Mouse (Mus musculus) neural tube, embryonic 11.5 days (tissue): ENCODE results near the gene Il17rc. TPM values are rescaled to one million over a fixed set of nuclear protein-coding genes. Genes with fewer than 3 reads are reported as not detected.
A peak's percentile ranks its signal among the peaks of the same experiment; 100 is the strongest.

Source experiments
- ATAC-seq: fragments of 200-750 bp; cut with Nextera tagmentation; 2 replicates; pipeline ENCODE4 v1.8.0; 2017; ENCODE audit warnings: moderate number of reproducible peaks, mild to moderate bottlenecking, moderate TSS enrichment, moderate library complexity; ENCODE audit not compliant: insufficient read depth, low FRiP score, low TSS enrichment
- DNase-seq: peaks from one replicate; pipeline ENCODE4 v3.0.0-alpha.2; 2015; ENCODE audit warnings: low spot score
- H3K27ac ChIP-seq: fragments of 300-500 bp; sonication (generic); 2 replicates; pipeline ENCODE4 v1.5.1; 2014; ENCODE audit warnings: low read depth, mild to moderate bottlenecking, low read length
- H3K27me3 ChIP-seq: fragments of 300-500 bp; sonication (generic); 2 replicates; pipeline ENCODE4 v1.6.1; 2014; ENCODE audit warnings: mild to moderate bottlenecking, low read length, mixed read lengths; ENCODE audit not compliant: control insufficient read depth, insufficient read depth
- H3K36me3 ChIP-seq: fragments of 300-500 bp; sonication (generic); 2 replicates; pipeline ENCODE4 v1.6.1; 2014; ENCODE audit warnings: mild to moderate bottlenecking, low read length, moderate library complexity, mixed read lengths; ENCODE audit not compliant: control insufficient read depth, insufficient read depth
- H3K4me1 ChIP-seq: fragments of 300-500 bp; sonication (generic); 2 replicates; pipeline ENCODE4 v1.6.1; 2014; ENCODE audit warnings: low read length, mixed read lengths; ENCODE audit not compliant: control insufficient read depth, insufficient read depth
- H3K4me2 ChIP-seq: fragments of 300-500 bp; sonication (generic); 2 replicates; pipeline ENCODE4 v1.6.1; 2014; ENCODE audit warnings: low read depth, mild to moderate bottlenecking, moderate library complexity
- H3K4me3 ChIP-seq: fragments of 300-500 bp; sonication (generic); 2 replicates; pipeline ENCODE4 v1.5.1; 2014; ENCODE audit warnings: low read depth, low read length
- H3K9ac ChIP-seq: fragments of 300-500 bp; sonication (generic); 2 replicates; pipeline ENCODE4 v1.6.1; 2014; ENCODE audit warnings: mild to moderate bottlenecking, low read length
- H3K9me3 ChIP-seq: fragments of 300-500 bp; sonication (generic); 2 replicates; pipeline ENCODE4 v1.6.1; 2016; ENCODE audit warnings: low read length; ENCODE audit not compliant: control insufficient read depth
- WGBS: fragments of 180-500 bp; shearing (Covaris S2); extraction: QIAGEN DNeasy Blood & Tissue Kit; methylation state at CpG from one replicate; pipeline ENCODE4 v1.1.7; 2014; 5-methylcytosine and 5-hydroxymethylcytosine counted together
- polyA plus RNA-seq: library from polyadenylated mRNA; unstranded; fragments of >200 nt; fragmentation: Nextera tagmentation; extraction: Ambion mirVana; gene quantifications from 2 replicates; pipeline ENCODE4 v1.2.1, GENCODE M21; 2014

Il17rc gene
- polyA plus RNA-seq: 3.2 and 3.4 TPM in 2 replicates

GRCm38 (mm10) chr6:113471297-113471936 lies at the start of gene Il17rc:
TSS of gene Il17rc (plus strand) at chr6:113471427.
- no peak for DNase-seq
- H3K9me3 ChIP-seq: no peaks in the 10 kb centered on the region
- no peak within 1 kb of the TSS; the same call in 1 of the 2 replicates for H3K9ac ChIP-seq
- ATAC-seq: no peak
- H3K27ac ChIP-seq: no peak within 1 kb of the TSS
- H3K4me3 ChIP-seq: no peak within 1 kb of the TSS
- H3K4me2 ChIP-seq: no peak within 1 kb of the TSS
- peaks cover 7% of the 10 kb centered on the region; the same call in 1 of the 2 replicates for H3K27me3 ChIP-seq
- H3K36me3 ChIP-seq: no peaks in the 10 kb centered on the region
- H3K4me1 ChIP-seq: peaks cover 5% of the 10 kb centered on the region
- WGBS: 29% methylated on average over 12 of the region's 12 CpGs

- no peaks in the 10 kb centered on the region for H3K27me3 ChIP-seq
- no peak for DNase-seq
Observed at GRCm38 (mm10) chr6:113423000-113423399, 48.2 kb upstream of the Il17rc start.

GRCm38 (mm10) chr6:113424187-113424586 lies 47.0 kb upstream of the Il17rc start:
- Histone ChIP-seq H3K36me3 (no peaks in the 10 kb centered on the region), H3K4me1 (no peaks in the 10 kb centered on the region), H3K27me3 (no peaks in the 10 kb centered on the region), H3K4me2 (no peak overlapping the region), H3K4me3 (no peak overlapping the region), H3K9me3 (no peaks in the 10 kb centered on the region), H3K9ac (no peak overlapping the region), H3K27ac (no peak overlapping the region)
- ATAC-seq: no peak
- no peak for DNase-seq
- WGBS: 85% methylated on average over 7 of the region's 7 CpGs

More at GRCm38 (mm10) chr6:113423000-113423399, 48.2 kb upstream of the Il17rc start:
- no peaks in the 10 kb centered on the region for H3K9me3 ChIP-seq
- H3K27ac ChIP-seq: no peak overlapping the region
- H3K4me3 ChIP-seq: no peak overlapping the region
- WGBS: 84% methylated on average over 4 of the region's 4 CpGs
- no peaks in the 10 kb centered on the region for H3K36me3 ChIP-seq
- peaks cover 6% of the 10 kb centered on the region; the same call in 1 of the 2 replicates for H3K4me1 ChIP-seq
- no peak overlapping the region for H3K9ac ChIP-seq
- no peak overlapping the region for H3K4me2 ChIP-seq
- no peak for ATAC-seq

- Histone ChIP-seq H3K9me3 (no peaks in the 10 kb centered on the region), H3K4me2 (no peak overlapping the region), H3K36me3 (no peaks in the 10 kb centered on the region), H3K4me1 (no peaks in the 10 kb centered on the region), H3K4me3 (no peak overlapping the region), H3K27ac (no peak overlapping the region), H3K27me3 (no peaks in the 10 kb centered on the region), H3K9ac (no peak overlapping the region)
- DNase-seq (no peak), ATAC-seq (no peak)
- WGBS: 91% methylated on average over 4 of the region's 4 CpGs
Observed at GRCm38 (mm10) chr6:113426696-113427095, 44.5 kb upstream of the Il17rc start.

GRCm38 (mm10) chr6:113427397-113427796 lies 43.8 kb upstream of the Il17rc start:
- Histone ChIP-seq H3K27me3 (no peaks in the 10 kb centered on the region), H3K9ac (no peak overlapping the region), H3K9me3 (no peaks in the 10 kb centered on the region), H3K4me3 (no peak overlapping the region), H3K27ac (no peak overlapping the region), H3K36me3 (no peaks in the 10 kb centered on the region), H3K4me2 (no peak overlapping the region), H3K4me1 (no peaks in the 10 kb centered on the region)
- no peak for ATAC-seq
- 67% methylated on average over 3 of the region's 3 CpGs for WGBS
- DNase-seq: peak; percentile 45

GRCm38 (mm10) chr6:113428006-113428405 lies 43.2 kb upstream of the Il17rc start:
- DNase-seq: no peak
- Histone ChIP-seq H3K36me3 (no peaks in the 10 kb centered on the region), H3K27me3 (no peaks in the 10 kb centered on the region), H3K4me3 (no peak overlapping the region), H3K9ac (no peak overlapping the region), H3K4me2 (no peak overlapping the region), H3K9me3 (no peaks in the 10 kb centered on the region), H3K27ac (no peak overlapping the region), H3K4me1 (no peaks in the 10 kb centered on the region)
- no peak for ATAC-seq
- 94% methylated on average over 16 of the region's 16 CpGs for WGBS

GRCm38 (mm10) chr6:113429965-113430364 lies 41.3 kb upstream of the Il17rc start:
- no peaks in the 10 kb centered on the region for H3K9me3 ChIP-seq
- H3K27ac ChIP-seq: no peak overlapping the region
- H3K36me3 ChIP-seq: no peaks in the 10 kb centered on the region
- no peaks in the 10 kb centered on the region for H3K4me1 ChIP-seq
- H3K4me3 ChIP-seq: no peak overlapping the region
- no peak overlapping the region for H3K9ac ChIP-seq
- H3K4me2 ChIP-seq: no peak overlapping the region
- DNase-seq (no peak), ATAC-seq (no peak)
- no peaks in the 10 kb centered on the region for H3K27me3 ChIP-seq
- 82% methylated on average over 3 of the region's 3 CpGs for WGBS

GRCm38 (mm10) chr6:113430846-113431245 lies 40.4 kb upstream of the Il17rc start:
- Histone ChIP-seq H3K9me3 (no peaks in the 10 kb centered on the region), H3K9ac (no peak overlapping the region), H3K36me3 (no peaks in the 10 kb centered on the region), H3K4me1 (no peaks in the 10 kb centered on the region), H3K27ac (no peak overlapping the region), H3K4me3 (no peak overlapping the region), H3K4me2 (no peak overlapping the region), H3K27me3 (no peaks in the 10 kb centered on the region)
- ATAC-seq: no peak
- DNase-seq: no peak
- WGBS: 65% methylated on average over 3 of the region's 3 CpGs

GRCm38 (mm10) chr6:113431801-113432200 lies 39.4 kb upstream of the Il17rc start:
- Histone ChIP-seq H3K27ac (no peak overlapping the region), H3K9ac (no peak overlapping the region), H3K36me3 (no peaks in the 10 kb centered on the region), H3K4me3 (no peak overlapping the region), H3K27me3 (no peaks in the 10 kb centered on the region), H3K4me2 (no peak overlapping the region), H3K4me1 (no peaks in the 10 kb centered on the region), H3K9me3 (no peaks in the 10 kb centered on the region)
- no peak for ATAC-seq
- WGBS: 64% methylated on average over 3 of the region's 3 CpGs
- DNase-seq: no peak
